Mouse (Mus musculus): ENCODE results near the gene Hdhd5. TPM values are rescaled to one million over a fixed set of nuclear protein-coding genes. Genes with fewer than 3 reads are reported as not detected.

Hdhd5 gene
- polyA plus RNA-seq, 1 experiment from 2014 or later, result 5.9 TPM

DNA sequence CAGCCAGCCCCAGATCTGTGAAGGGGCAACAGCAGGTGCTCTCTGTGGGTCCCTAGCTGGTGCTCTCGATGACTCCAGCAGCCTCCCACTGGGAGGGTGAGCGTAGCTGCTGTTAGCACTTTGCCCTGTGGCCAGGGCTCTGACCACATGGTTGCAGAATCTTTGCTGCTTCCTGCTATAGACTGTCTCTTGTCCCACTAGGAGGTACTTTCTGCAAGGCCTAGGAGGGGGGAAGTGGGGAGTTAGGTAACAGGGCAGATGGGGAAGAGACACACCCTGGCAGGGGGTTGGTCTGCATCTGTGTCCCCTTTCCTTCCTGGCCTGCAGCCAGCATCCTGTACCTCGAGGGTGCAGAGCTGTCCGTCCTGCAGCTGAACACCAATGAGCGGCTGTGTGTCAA lies 57.7 kb downstream of the Hdhd5 start:
- Histone ChIP-seq H3K4me3 (ENCODE audit: low read depth, low read length) (no peak overlapping the region), H3K4me2 (replicated peaks; ENCODE audit: low read depth) (no peak overlapping the region), H3K27ac (ENCODE audit: low read depth, low read length) (no peak overlapping the region), H3K4me1 (replicated peaks; ENCODE audit: control insufficient read depth, insufficient read depth, low read length) (no peaks in the 10 kb centered on the region), H3K9ac (ENCODE audit: low read depth, low read length) (no peak overlapping the region), H3K36me3 (ENCODE audit: control insufficient read depth, insufficient read depth) (0 out of 2 replicates have a peak, but pooled peaks cover 8% of the 10 kb centered on the region), H3K9me3 (ENCODE audit: control insufficient read depth) (no peaks in the 10 kb centered on the region), H3K27me3 (replicated peaks; ENCODE audit: control insufficient read depth, insufficient read depth, low read length) (no peaks in the 10 kb centered on the region)
- no peak for ATAC-seq
- 56% methylated on average over 5 of the region's 5 CpGs for WGBS
- no peak for TF ChIP-seq CTCF (IDR thresholded peaks at IDR 0.05; ENCODE audit: low read depth)

DNA sequence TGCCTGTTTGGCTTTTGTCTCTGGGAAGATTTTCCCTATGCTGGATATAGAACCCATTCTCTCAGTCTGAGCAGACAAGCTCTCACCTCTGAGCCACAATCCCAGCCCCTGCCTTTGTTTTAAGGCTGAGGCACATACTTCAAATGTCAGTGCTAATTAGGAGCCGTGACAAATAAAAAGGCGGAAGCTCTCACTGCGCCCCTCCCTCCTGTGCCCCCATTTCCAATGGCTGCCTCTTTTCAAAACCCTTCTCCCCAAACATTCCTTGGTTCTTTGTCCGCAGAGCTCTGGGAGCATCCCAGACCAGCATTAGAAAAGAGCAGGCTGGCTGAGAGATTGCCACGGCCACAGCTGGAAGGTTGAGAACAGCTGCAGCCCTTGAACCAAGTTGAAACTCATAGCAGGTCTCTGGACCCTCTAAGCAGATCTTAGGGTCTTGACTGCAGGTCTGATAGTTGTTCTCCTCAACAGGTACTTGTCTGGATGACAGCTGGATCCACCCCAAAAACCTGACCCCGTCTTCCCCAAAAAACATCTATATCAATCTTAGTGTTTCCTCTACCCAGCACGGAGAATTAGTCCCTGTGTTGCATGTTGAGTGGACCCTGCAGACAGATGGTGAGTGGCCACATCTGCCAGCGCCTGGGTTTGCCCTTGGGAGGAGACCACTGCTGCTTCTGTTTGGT lies 58.5 kb downstream of the Hdhd5 start:
- WGBS, result 61% methylated on average over 8 of the region's 8 CpGs
- no peaks in the 10 kb centered on the region for H3K27me3 ChIP-seq (replicated peaks; ENCODE audit: control insufficient read depth, insufficient read depth, low read length)

DNA sequence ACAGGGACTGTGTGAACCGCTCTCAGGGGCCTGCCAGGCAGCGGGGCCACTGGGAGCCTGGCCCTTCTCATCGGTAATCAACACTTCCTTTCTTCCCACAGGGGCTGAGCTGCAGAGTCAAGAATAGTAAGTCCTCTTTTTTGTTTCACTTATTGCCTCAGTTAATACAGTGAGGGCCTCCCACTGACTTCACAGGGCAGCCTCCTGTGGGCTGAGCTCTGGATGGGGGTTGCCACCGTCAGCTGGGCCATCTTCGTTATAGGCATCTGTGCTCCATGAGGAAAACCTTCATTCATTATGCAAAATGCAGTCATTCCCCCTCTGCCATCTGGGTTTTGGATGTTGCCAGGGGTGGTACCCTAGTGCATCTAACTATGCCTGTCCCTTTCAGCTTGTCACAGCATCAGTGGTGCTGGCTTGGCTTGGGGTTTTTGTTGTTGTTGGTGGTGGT lies 59.1 kb downstream of the Hdhd5 start:
- no peak overlapping the region for H3K4me3 ChIP-seq (ENCODE audit: low read depth, low read length)
- WGBS, result 49% methylated on average over 5 of the region's 5 CpGs
- H3K9me3 ChIP-seq (ENCODE audit: control insufficient read depth), result no peaks in the 10 kb centered on the region
- TF ChIP-seq CTCF (IDR thresholded peaks at IDR 0.05; ENCODE audit: low read depth), result no peak
- H3K27me3 ChIP-seq (replicated peaks; ENCODE audit: control insufficient read depth, insufficient read depth, low read length), result no peaks in the 10 kb centered on the region
- no peak for ATAC-seq
- no peak overlapping the region for H3K27ac ChIP-seq (ENCODE audit: low read depth, low read length)
- H3K4me1 ChIP-seq (replicated peaks; ENCODE audit: control insufficient read depth, insufficient read depth, low read length), result no peaks in the 10 kb centered on the region
- no peaks in the 10 kb centered on the region for H3K36me3 ChIP-seq (ENCODE audit: control insufficient read depth, insufficient read depth)
- H3K4me2 ChIP-seq (replicated peaks; ENCODE audit: low read depth), result no peak overlapping the region
- H3K9ac ChIP-seq (ENCODE audit: low read depth, low read length), result no peak overlapping the region

More for the DNA sequence above, 58.5 kb downstream of the Hdhd5 start:
- ATAC-seq, result no peak
- Histone ChIP-seq H3K4me1 (replicated peaks; ENCODE audit: control insufficient read depth, insufficient read depth, low read length) (no peaks in the 10 kb centered on the region), H3K9ac (ENCODE audit: low read depth, low read length) (no peak overlapping the region), H3K9me3 (ENCODE audit: control insufficient read depth) (no peaks in the 10 kb centered on the region), H3K4me3 (ENCODE audit: low read depth, low read length) (no peak overlapping the region), H3K36me3 (ENCODE audit: control insufficient read depth, insufficient read depth) (no peaks in the 10 kb centered on the region), H3K4me2 (replicated peaks; ENCODE audit: low read depth) (no peak overlapping the region), H3K27ac (ENCODE audit: low read depth, low read length) (no peak overlapping the region)
- no peak for TF ChIP-seq CTCF (IDR thresholded peaks at IDR 0.05; ENCODE audit: low read depth)

DNA sequence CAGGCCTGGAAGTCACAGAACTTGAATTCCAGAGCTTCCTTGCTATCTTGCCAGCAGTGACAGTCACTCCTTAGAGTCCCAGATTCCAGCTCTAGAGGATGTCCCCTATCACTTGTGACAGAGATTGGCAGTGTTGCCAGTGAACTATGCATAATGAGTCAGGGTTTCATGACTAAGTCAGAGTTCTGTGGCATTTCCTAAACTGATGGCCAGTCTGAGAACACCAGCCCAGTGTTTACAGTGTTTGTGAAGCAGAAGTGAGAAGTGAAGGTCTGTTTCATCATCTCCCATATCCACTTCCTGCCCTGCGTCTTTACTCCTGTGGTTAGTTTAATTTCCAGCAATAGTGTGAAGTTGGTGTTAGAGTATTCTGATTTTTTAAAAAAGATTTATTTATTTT lies 60.5 kb downstream of the Hdhd5 start:
- WGBS, result 77% methylated on average over 1 of the region's 1 CpGs
- Histone ChIP-seq H3K27ac (ENCODE audit: low read depth, low read length) (no peak overlapping the region), H3K36me3 (ENCODE audit: control insufficient read depth, insufficient read depth) (no peaks in the 10 kb centered on the region), H3K4me1 (replicated peaks; ENCODE audit: control insufficient read depth, insufficient read depth, low read length) (no peaks in the 10 kb centered on the region), H3K4me3 (ENCODE audit: low read depth, low read length) (no peak overlapping the region), H3K27me3 (replicated peaks; ENCODE audit: control insufficient read depth, insufficient read depth, low read length) (no peaks in the 10 kb centered on the region), H3K4me2 (replicated peaks; ENCODE audit: low read depth) (no peak overlapping the region), H3K9ac (ENCODE audit: low read depth, low read length) (no peak overlapping the region), H3K9me3 (ENCODE audit: control insufficient read depth) (no peaks in the 10 kb centered on the region)
- ATAC-seq, result no peak
- TF ChIP-seq CTCF (IDR thresholded peaks at IDR 0.05; ENCODE audit: low read depth), result no peak

DNA sequence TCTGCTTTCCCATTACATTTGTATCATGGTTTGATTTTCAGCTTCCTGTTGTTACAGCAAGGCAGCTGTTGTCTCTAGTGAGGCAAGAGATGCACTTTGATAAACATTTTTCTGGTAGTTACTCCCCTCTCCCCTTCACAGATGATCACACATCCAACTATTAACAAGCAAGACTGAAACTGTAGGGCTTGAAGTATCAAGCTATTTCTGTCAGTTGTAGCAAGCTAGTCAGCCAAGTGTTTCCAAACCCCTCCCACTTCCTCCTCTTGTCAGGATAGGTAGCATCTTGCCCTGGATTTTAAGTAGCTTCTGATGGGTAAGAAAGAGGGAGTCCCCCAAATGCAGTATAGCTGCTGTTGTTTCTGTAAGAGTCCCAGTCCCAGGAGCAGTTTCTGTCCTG lies 61.3 kb downstream of the Hdhd5 start:
- Histone ChIP-seq H3K9me3 (ENCODE audit: control insufficient read depth) (no peaks in the 10 kb centered on the region), H3K4me3 (ENCODE audit: low read depth, low read length) (no peak overlapping the region), H3K4me1 (replicated peaks; ENCODE audit: control insufficient read depth, insufficient read depth, low read length) (no peaks in the 10 kb centered on the region), H3K9ac (ENCODE audit: low read depth, low read length) (no peak overlapping the region), H3K27me3 (replicated peaks; ENCODE audit: control insufficient read depth, insufficient read depth, low read length) (no peaks in the 10 kb centered on the region), H3K36me3 (ENCODE audit: control insufficient read depth, insufficient read depth) (no peaks in the 10 kb centered on the region), H3K4me2 (replicated peaks; ENCODE audit: low read depth) (no peak overlapping the region), H3K27ac (ENCODE audit: low read depth, low read length) (no peak overlapping the region)
- ATAC-seq, result no peak
- no peak for TF ChIP-seq CTCF (IDR thresholded peaks at IDR 0.05; ENCODE audit: low read depth)

DNA sequence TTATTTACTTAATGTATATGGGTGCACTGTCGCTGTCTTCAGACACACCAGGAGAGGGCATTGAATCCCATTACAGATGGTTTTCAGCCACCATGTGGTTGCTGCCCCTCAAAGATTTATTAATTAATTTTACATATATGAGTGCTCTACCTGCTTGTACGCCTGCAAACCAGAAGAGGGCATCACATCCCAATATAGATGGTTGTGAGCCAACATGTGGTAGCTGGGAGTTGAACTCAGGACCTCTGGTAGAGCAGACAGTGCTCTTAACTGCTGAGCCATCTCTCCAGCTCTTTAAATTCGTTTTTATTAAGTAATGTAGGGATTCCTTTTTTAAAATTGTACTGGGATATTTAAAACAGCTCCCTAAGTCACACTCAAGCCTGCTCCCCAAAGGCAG lies 61.9 kb downstream of the Hdhd5 start:
- Histone ChIP-seq H3K4me2 (replicated peaks; ENCODE audit: low read depth) (no peak overlapping the region), H3K4me3 (ENCODE audit: low read depth, low read length) (no peak overlapping the region), H3K27me3 (replicated peaks; ENCODE audit: control insufficient read depth, insufficient read depth, low read length) (no peaks in the 10 kb centered on the region), H3K4me1 (replicated peaks; ENCODE audit: control insufficient read depth, insufficient read depth, low read length) (no peaks in the 10 kb centered on the region), H3K27ac (ENCODE audit: low read depth, low read length) (no peak overlapping the region), H3K9ac (ENCODE audit: low read depth, low read length) (no peak overlapping the region), H3K36me3 (ENCODE audit: control insufficient read depth, insufficient read depth) (no peaks in the 10 kb centered on the region), H3K9me3 (ENCODE audit: control insufficient read depth) (no peaks in the 10 kb centered on the region)
- ATAC-seq, result no peak
- WGBS, result 69% methylated on average over 3 of the region's 3 CpGs
- TF ChIP-seq CTCF (IDR thresholded peaks at IDR 0.05; ENCODE audit: low read depth), result peak; percentile 22; the same call in 1 of the 2 replicates
